Mouse (Mus musculus) gastrocnemius, postnatal 10 days (tissue): Measurements from ENCODE around the gene Siae. TPM values are rescaled to one million over a fixed set of nuclear protein-coding genes. Genes with fewer than 3 reads are reported as not detected.

Experiments
- DNase-seq: peaks from one replicate; pipeline ENCODE4 v3.0.0; 2021; ENCODE audit warnings: mixed read lengths
- total RNA-seq, 2 experiments: library from RNA; stranded (reverse); gene quantifications; 2 replicates each; pipeline ENCODE4 v1.2.3; 2021

Gene Siae
- total RNA-seq, 2 experiments from 2014 or later: 4.0 to 4.4 TPM

DNA sequence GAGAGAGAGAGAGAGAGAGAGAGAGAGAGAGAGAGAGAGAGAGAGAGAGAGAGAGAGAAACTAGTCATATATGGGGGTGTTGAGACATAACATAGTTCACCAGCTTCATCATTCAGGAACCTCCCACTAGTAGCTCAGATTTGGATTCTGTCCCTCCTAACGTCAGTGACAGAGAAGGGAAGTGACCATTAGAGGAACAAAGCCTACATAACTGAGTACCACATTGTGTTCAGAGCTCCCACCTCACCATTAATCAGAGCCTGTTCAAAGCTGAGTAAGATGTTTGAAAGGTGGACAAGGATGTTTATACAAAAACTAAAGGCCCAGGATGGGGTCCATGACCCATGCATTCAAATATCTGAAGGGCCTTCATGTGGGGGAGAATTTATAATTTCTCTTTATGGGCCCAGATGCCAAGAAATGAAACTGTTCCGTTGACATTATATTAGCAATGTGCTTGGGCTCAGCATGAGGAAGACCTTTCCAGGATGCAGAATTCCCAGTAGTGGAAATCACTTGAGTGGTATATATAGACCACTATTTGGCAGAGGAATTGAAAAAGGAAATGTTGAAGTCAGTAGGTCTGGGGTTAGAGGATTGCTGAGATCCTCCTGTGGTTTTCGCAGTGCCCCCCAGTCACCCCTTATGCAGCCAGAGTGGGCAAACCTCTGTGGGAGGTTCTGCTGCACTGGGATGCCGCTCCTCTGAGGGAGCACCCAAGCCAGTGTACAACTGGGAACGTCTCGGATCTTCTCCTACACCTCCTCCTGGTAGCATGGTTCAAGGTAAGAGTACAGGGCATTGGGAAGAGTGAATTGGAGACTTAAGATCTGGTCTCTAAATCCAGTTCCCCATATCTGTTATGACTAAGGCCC lies 14.6 kb upstream of the Siae start:
- no peak for DNase-seq

DNA sequence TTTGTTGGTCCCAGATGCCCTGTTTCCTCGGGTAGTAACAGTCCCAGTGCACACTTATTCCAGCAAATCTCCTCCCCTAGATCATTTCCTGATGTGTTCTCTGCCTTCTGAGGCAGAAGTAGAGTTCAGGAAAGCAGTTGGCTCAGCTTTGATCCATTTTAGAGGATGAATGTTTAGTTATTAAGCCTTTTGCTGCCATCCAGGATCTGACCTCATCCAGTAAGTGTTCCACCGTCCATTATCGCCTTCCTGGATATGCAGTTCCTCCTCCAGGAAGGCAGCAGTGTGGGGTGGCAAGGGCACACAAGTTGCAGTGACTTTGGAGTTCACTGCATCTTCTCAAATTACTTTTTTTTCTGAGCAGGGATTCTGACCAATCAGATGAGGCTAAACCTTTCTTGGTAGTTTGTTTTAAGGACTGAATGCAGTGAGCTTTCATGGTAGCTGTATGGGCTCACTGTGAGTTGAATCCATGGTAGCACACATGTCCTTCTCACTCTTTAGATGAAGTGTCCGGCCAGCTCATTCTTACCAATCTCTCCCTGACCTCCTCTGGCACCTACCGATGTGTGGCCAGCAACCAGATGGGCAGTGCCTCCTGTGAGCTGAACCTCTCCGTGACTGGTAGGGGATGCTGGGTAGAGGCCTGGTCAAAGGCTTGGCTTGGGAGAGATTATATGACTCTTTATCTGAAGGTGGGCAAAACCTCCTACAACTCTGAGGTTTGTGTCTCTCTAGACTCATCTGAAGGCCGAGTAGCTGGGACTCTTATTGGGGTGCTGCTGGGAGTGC lies 13.5 kb upstream of the Siae start:
- no peak for DNase-seq

DNA sequence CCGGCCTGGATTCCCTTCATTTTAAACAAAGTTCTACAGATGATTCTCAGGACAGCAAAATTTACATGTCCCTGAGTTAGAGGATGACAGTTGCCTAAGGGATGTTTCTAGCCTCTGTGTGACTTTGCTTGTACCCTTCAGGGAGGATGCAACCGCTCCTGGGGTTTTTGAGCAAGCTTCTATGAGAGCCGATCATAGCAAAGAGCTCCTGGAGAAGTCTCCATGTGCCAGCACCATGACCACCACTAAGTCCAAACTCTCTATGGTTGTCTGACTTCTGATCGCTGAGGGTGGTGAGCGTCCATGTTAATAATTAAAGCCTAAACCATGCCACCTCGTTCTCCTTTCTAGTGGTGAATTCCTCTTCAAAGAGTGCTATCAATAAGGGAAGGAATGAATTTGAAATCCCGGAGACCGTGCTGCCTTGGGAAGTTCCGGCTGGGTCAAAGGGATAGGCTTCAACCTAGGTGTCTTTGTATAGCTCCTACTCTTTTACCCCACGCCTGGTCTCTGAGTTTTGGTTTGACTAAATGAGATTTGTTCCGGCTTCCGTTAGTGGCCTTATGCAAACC lies 11.5 kb upstream of the Siae start:
- DNase-seq: no peak

DNA sequence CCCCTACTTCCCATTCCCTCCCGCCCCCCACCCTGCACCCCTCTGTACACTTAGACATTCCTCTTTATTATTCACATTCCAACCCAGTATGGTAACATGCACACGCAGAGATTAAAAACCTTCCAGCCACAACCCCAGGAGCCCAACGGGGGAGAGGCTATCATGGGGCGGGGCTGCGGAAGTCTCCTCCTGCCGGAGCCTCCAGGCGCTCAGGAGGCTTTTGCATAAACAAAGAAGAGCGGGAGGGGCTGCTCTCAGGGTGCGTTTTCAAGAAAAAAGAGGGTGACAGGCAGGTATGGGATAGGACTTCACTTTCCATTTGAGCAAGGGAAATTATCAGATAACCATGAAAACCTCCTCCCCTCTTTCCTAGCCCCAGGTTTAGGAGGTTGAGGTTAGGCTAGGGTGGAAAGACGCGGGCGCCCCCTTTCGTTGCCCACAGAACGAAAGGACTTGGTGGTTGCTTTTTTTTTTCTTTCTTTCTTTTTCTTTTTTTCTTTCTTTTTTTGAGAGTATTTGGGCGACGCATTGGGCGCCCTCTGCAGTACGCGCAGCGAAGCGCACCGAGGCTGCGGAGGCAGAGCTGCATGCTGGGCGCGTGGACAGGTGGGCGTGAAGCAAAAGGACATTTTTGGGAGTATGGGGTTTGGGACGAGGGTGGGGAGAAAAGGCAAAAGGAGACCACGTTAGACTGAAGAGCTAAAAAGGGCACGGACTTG lies 10.9 kb upstream of the Siae start:
- peak; percentile 70 for DNase-seq

DNA sequence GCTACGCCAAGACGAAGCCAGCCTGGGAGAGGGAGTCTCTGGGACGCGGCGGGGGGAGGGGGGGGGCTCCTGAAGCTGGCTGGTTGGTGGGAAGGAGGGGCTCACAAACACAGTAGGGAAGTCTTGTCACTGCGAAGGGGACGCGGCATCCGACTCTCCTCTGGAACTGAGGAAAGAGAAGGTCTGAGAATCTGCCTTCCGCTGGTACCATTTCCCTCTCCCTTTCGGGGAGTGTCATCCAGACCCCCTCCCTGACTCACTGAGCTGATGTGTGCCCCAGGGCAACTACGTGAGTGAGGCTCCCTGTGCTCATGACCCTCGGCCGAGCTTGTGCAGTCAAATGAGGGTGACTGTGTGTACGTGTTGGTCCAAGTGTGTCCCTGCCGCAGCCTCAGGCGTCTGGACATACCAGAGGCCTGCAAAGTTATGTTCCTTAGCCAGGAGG lies 10.3 kb upstream of the Siae start:
- no peak for DNase-seq

DNA sequence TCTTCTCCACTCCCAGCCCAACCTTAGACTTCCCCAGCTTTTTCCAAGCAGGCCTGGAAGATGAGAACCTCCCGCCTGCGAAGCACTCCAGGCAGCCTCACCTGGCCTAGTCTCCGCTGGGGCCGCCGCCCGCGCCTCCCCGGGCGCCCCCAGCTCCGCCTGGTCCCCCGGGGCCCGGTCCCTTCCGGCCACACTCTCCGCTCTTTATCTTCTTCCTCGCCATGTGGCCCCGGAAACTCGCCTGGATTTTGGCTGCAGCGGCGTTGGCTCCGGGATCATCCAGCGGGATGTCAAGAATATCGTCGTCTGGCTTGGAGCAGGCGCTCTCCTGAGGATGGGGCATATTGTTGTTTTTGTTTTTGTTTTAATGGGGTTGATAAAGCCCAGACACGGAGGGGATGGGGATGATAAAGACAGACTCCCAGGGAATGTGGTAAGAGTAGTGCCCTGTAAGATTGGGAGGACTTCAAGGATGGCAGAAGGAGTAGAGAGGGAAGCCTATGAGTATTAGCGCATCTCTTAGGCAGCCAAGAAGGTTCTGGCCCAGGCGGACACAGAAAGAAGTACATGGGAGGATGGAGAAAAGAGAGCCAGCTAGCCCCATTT lies 9.5 kb upstream of the Siae start:
- no peak for DNase-seq

DNA sequence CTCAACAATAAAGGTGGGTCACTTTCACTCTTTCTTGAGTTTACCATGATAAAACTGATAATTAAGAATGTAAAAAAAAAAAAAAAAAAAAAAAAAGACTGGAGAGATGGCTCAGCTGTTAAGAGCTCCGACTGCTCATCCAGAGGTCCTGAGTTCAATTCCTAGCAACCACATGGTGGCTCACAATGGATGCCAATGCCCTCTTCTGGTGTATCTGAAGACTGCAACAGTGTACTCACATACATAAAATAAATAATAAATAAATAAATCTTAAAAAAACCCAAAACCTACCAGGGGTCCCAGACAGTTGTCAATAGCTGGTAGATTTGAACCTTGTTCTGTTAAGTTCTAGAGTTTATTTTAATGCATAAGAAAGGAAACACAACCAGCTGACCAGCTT lies 8.6 kb upstream of the Siae start:
- no peak for DNase-seq

DNA sequence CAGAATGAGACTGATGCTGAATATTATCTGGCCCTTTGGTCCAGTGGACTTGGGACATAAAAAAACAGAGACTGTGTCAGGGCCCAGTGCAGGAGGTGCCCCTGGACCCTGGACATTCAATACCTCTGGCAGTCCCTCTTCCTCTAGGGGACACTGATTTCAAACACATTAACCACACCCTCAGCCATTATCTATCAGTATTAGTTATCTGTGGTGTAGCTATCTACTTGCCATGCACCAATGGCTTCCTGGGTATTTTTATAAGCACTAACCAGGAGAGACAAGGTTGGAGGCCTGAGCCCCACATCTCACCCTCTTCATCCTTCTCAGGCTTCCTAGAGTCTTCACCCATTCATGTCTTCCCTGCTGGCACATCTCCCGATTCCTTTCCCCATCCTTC lies 5.1 kb upstream of the Siae start:
- DNase-seq: no peak

DNA sequence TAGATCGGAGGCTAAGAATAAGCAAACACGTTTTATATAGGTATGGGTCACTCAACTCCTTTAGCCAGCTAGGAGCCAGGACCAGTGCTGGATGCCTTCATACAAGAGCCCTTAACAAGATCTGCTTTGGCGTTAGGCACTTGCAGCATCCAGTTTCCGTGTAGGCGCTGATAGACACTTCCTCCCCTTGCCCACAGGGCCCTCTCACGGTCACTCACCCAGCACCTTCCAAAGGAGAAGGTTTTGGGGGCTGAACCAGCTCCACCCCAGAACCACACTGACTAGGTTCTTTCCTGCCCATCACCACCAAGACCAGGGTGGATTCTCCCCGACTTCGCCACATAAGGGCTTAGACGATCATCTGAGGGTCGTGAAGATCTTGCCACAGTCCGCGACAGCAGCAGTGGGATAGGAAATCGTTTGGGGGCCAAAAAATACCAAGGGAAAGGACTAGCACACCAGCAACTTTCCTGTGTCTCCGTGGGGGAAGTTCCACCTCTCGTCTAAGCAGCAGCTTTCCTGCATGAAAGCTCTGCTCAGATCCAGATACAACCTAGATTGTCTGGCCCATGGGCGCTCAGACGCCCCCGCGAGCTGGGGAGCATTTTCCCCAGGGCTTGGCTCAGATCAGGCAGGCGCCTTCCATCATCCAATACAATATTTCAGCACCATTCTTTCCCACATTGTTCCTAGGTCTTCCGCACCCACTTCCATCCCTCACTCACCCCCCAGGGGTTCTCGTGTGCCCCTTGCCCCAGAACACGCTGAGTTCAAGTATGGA lies 3.6 kb upstream of the Siae start:
- no peak for DNase-seq

DNA sequence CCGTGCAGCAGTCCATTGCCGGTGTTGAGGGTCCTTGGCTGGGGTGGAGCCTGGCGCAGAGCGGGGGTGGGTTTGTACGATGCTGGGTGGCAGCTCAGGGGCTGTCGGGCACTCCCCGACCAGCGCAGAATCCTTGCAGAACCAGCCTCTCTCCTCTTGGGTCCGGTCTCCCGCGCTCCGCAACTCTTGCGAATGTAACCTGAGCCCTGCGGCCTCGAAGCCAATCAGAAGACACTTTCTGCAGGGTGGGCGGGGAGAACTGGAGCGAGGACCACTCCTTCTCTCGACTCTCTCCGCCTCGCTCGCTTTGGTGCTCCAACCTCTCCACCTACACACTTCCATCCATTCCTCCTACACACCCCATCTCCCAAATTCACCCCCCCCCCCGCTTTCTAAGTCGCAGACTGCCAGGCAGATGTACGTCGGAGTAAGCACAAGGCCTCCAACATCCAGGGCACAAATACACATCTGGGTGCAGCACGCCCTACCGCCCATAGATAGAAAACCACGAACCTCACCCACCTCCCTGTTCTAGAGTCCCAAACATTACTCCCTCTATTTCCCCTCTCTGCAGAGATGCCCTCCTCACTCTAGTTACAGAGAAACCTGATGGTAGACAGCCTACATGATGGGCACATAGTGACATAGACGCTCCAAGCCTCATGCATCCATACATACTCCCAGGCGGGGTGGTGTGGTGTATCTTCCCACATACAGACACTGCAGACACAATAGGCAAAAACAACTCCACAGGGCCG lies 2.8 kb upstream of the Siae start, which contains the start of gene Nrgn:
TSS of gene Nrgn (minus strand) at position 369 of the 758 bp plus-strand sequence.
- DNase-seq: peak; percentile 65

DNA sequence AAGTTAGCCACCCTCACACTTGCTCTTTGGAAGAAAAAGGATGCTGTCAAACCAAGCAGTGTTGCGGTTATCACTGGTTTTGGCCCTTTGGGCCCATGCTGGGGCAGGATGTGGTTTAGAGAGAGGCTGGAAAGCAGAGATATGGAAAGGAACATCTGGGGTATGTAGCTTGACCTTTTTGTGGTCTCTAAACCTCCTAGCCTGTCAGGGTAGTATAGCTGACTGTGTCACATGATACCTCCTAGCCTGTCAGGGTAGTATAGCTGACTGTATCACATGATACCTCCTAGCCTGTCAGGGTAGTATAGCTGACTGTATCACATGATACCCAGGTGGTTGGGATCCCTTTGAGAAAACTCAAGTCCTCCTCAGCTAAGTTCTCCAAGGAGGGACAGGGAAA lies 1.2 kb upstream of the Siae start:
- no peak for DNase-seq

DNA sequence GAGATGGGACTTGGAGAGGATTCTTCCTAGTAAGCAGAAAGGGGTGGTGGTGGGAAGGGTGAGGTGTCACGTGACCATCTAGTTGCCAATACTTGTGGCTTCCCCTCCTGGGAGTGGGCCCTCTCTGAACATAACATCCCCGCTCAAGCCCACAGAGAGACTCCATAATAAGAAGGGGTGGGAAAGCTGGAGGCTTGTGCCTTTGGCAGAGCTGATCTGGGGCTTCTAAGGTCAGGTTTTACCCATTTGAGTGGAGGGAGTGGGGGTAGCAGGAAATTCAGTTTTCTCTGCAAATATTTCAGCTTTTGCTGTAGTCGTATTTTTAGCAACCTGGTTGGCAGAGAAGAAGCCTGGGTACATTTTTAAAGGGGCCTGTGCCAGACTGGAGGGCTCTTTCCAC lies 868 bp downstream of the Siae start:
- DNase-seq: no peak

DNA sequence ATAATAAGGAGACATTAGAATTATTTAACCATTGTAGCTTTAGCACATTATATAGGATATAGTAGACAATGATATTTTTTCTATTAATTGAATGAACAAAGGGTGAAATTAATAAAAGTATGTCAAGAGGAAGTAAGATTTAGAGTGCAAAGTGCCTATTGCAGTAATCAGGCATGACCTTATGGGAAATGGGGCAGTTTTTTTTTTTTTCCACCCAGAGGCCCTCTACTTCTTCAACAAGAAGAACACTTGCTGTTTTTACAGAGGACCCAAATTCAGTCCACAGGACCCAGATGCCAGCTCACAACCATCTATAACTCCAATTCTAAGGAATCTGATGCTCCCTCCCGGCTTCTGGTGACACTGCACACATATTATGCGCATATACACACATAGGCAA lies 5.1 kb downstream of the Siae start:
- no peak for DNase-seq

DNA sequence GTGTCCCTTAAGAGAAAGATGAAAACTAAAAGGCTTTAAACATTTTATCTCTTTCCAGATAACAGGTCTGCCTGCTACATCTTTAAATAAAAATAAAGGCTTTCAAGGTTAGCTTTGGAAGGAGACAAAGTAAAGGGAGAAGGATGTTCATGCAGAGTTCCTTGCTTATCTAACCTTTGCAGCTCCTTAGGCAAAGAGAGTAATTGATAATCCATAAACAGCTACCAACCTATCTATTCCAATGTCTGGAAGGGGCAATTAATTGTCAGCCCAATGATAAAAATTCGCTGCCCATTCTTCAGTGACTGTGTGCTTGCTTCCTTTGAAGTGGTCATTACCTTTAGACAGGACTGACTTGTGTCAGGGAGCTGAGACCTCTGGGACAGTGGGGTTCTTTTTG lies 8.3 kb downstream of the Siae start:
- DNase-seq: no peak

DNA sequence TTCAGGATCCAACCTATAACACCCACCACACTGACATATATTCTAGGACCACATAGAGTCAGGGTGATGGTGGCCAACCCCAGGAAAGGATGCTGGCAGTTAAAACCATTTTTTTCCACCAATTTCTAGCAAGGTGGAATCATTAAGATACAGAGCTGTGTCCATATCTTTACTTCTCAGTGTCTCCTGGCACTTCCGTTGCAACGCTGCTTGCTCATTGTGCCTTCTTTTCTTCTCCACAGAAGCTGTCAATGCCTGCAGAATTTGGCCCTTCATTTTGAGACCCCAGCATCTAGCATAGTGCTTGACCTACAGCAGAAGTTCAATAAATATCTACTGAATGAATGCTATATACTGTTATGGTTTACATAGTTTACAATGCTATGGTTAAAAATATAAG lies 11.5 kb downstream of the Siae start:
- no peak for DNase-seq

DNA sequence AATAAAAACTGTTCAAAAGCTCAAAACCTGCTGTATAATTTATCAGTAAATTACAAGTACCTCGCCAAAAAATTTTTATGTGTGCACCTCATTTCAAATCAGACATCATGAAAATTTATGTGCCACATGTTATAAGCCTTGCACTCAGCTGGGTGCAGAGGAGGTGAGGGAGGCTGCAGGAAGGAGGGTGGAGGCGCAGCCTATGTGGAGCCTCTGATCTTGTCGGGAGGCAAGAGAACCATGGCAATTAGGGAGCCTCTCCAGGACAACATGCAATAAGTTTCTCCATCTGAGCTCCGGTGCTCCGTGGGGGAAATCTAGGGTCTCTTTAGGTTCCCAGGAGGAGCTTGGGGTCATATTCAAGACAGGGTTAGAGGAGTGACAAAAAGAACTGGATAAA lies 12.0 kb downstream of the Siae start:
- no peak for DNase-seq

DNA sequence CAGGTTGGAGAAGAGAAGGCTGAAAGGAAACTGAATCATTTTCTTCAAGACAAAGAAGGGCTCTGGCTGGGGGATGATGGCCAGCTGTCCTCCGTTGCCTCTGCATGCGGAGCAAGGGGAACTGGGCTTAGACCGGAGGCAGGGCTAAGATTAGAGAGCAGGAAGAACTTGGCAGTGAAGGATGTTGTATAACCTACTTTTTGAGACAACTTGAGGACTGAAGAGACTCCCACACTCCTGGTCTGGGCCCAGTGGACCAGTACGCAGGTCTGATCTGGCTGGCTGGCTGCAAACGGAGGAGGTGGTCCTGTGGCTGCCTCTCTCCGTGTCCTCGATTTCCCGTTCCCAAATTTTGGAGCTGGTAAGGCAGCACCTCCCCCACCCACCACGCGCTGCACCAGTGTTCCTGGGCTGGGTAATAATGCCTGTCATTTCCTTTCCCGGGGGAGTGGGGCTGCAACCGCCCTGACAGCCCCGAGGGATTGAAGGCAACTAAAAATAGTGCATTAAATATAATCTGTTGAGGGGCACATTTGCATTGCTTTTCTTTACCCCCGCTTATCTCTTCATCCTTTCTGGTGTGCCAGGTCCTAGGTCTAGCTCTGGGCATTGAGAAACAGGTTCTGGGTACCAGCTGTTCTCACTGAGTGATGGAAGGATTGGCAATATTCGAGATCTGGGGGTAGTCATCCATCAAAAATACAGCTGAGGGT lies 12.6 kb downstream of the Siae start:
- no peak for DNase-seq

DNA sequence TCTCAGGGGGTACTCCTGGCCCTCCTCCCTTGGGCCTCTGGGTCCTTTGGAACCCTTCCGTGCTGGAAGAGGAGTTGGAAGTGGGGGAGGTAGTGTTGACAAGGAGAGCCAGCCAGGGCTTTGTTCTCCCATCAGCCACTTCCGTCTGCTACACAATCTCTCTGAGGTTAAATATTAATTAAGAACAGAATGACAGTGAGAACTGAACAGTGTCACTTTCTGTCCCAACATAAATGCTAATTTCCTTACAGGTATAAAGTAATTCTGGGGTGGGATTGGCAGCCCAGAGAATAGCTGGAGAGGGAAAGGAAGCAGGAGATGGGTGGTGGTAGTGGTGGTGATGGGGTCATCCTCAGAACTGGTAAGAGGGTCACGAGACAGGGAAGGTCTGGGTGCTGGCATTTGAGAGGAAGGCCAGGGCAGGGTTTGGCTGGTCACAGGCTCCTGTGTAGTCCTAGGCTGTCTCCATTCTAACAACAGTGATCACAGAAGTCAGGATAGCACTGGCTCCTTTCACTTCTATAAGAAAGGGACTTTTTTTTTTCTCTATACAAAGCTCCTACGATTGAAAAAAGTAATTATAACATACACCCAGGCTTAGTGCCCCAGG lies 13.2 kb downstream of the Siae start:
- DNase-seq: no peak

DNA sequence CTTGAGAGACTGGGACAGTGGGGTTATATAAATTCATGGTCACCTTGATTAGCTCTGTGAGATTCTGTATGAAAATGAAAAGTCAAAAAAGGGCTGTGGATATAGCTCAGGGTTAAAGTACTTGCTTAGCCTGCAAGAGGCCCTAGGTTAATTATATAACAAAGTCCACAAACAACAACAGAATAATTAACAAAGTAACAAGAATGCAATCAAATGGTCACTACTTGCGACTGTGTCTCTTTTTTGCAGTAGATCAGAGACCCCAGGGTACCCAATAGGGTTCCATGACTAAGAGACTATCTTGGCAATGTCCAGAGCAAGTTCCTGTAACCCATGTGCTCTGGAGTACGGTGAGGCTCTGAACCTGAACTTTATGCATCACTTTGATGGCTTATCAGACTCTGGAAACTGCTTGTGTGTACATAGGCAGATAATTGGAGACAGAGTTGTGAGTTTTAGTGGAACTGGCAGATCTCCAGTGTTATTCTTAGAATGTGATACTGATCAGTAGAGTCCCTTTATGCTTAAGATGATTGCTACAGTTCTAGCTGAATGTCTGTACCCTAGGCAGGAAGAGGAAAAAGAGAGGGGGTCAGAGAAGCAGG lies 13.8 kb downstream of the Siae start:
- no peak for DNase-seq
